Mouse (Mus musculus): ENCODE data around the gene V1rd19.
"Not testable (repeated sequence)": the region's sequence is repeated elsewhere in the genome, so short reads cannot be mapped to it uniquely, and the experiment has no call there.

- TF ChIP-seq CTCF (IDR thresholded peaks at IDR 0.05; ENCODE audit: low read depth, low read length); POLR2A (IDR thresholded peaks at IDR 0.05; ENCODE audit: extremely low read depth, insufficient read depth, low read length): not testable (repeated sequence)
These were observed 33.4 kb upstream of the V1rd19 start for GRCm38 (mm10) chr7:23968044-23968443.
